Mouse (Mus musculus) liver, adult 2 months (tissue): Measurements from ENCODE around the gene Miga2.

ENCODE experiments used
- CTCF ChIP-seq: fragments of 200-500 bp; IDR thresholded peaks from 2 replicates; pipeline ENCODE4 v1.5.1; 2011; ENCODE audit warnings: low read depth, low read length, control low read depth
- POLR2A ChIP-seq: fragments of 200-500 bp; IDR thresholded peaks from 2 replicates; pipeline ENCODE4 v1.6.1; 2011; ENCODE audit warnings: low read length, control low read depth; ENCODE audit not compliant: insufficient read depth; ENCODE audit errors: extremely low read depth

- no peak for TF ChIP-seq POLR2A
- no peak for TF ChIP-seq CTCF
These were observed 22.9 kb downstream of the Miga2 start for GRCm38 (mm10) chr2:30386913-30387312.
